Mouse (Mus musculus) layer of hippocampus, postnatal 14 days (tissue): ENCODE results near the gene Ppil6. TPM values are rescaled to one million over a fixed set of nuclear protein-coding genes. Genes with fewer than 3 reads are reported as not detected.
A peak's percentile ranks its signal among the peaks of the same experiment; 100 is the strongest.

Experiments used
- DNase-seq, 2 experiments: peaks; one replicate each; pipeline ENCODE4 v3.0.0; 2021 to 2022; ENCODE audit warnings: low spot score in 2 of 2, mixed read lengths in 1 of 2
- long read RNA-seq, 2 experiments: library from polyadenylated mRNA; stranded (forward); transcript quantifications; one replicate each; pipeline ENCODE4 v2.0.0; 2021
- total RNA-seq, 2 experiments: library from RNA; stranded (reverse); gene quantifications; 2 replicates each; pipeline ENCODE4 v1.2.3; 2021

The Ppil6 gene
- total RNA-seq = 1 to 10 TPM; 7.3 to 7.4 TPM
- long read RNA-seq, experiment 1, partial matches to known transcripts = 0 of 5 reads
- long read RNA-seq, experiment 1, other reads (novel, unspliced or antisense) = 3 of 5 reads
- long read RNA-seq, experiment 2, partial matches to known transcripts = 2 of 6 reads
- long read RNA-seq, experiment 2, other reads (novel, unspliced or antisense) = 4 of 6 reads

- peak; percentile 91 to 96 for DNase-seq
These were observed at the start of gene Ppil6, which contains the start of gene Smpd2 for GRCm38 (mm10) chr10:41489708-41490517. Gene Ppil6 (plus strand): TSS chr10:41490439. Gene Smpd2 (minus strand): TSS chr10:41490369.

DNA sequence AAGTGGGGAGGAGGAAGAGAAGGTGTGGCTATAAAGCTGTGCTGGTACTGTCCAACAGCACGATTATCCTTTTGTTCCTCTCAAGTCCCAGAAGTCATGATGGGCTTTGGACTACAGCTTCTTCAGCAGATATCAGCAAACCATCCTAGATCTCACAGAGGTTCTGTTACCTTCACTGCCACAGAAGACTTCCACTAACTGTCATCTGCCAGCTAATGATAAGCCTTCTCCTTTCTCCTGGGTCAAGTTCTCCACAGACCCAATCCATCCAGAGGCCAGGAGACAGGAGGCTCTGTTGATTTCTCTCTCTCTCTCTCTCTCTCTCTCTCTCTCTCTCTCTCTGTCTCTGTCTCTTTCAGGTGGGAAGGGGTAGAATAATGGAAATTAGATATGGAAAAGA is 42.0 kb upstream of the Ppil6 start:
- DNase-seq = no peak

DNA sequence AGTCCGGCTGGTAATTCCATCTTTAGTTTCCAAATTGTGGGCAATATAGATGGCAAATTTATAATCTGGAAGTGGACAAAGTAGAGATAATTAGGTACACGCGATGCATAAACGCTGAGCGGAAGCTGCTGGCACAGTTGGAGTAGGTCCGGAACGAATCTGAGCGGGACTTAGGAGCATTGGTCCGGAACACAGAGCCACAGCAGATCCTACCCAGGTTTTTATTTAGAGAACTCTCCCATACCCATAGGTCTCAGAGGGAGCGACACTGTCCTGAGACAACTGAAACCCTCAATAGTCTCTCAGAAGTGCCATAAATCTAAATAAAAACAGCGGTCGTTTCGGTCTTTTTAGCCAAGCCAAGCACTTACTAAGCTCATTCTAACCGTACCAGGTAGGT is 40.6 kb upstream of the Ppil6 start:
- DNase-seq = no peak

DNA sequence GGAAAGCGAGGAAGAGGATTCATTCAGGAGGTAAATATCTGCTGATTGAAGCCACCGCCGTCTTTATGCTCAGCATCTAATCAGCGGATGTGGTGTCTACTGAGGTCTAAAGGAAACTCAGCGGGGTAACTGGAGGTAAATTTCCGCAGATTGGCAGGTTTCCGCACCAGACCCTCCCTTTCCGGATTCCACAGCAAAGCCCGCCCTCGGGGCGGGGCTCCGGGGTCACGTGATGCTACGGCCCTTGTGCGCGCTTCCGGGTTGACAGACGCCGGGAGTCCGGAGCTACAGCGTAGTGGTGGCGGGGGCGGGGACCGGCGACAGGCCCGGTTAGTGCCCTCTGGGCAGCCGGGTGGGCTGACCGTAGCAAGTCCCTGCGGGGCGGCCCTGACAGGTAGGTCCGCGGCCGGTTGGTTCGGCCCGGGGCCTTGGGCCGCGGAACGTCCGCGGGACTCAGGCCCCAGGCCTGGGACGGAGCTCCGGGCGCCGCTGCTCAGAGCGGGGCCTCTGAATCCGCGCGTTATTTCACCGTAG is 40.0 kb upstream of the Ppil6 start, which contains the start of gene Zbtb24:
Gene Zbtb24, plus strand, starts transcription at position 247 of the 534 bp plus-strand sequence.
- DNase-seq = peak; percentile 91 to 95

- no peak for DNase-seq
These were observed 39.3 kb upstream of the Ppil6 start for GRCm38 (mm10) chr10:41450780-41451522.

DNA sequence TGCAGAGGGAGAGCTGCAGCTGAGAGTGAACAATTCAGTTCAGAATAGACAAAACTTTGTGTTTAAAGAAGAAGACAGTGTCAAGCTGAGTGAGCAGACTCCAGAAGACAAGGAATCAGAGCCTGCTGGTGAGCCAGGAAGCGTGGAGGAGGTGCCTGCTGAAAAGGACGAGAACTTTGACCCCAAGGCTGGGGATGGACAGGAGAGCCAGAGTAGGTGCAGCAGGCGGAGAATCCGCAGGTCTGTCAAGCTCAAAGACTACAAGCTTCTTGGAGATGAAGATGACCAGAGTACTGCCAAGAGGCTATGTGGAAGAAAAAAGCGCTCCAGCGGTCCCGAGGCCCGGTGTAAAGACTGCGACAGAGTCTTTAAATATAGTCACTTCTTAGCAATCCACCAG is 38.6 kb upstream of the Ppil6 start:
- no peak for DNase-seq

GRCm38 (mm10) chr10:41452791-41453190 is 37.4 kb upstream of the Ppil6 start:
- DNase-seq = no peak

DNA sequence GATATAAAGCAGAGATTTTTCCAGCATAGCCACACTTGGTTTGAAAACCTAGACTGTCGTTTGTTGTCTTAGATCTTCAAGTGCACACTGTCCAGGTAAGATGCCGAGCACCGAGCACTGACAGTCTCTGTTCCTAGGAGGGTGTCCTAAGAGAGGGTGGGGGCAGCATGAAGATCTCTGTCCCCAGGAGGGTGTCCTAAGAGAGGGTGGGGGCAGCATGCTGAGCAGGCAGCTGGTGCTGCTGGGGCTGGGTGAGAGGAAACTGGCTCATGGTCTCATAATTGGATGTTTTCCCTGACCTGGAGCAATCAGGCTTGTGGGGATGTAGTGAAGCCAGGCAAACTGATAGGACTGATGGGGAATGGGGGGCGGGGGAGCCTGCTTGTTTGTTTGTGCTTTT is 30.2 kb upstream of the Ppil6 start:
- DNase-seq = no peak

DNA sequence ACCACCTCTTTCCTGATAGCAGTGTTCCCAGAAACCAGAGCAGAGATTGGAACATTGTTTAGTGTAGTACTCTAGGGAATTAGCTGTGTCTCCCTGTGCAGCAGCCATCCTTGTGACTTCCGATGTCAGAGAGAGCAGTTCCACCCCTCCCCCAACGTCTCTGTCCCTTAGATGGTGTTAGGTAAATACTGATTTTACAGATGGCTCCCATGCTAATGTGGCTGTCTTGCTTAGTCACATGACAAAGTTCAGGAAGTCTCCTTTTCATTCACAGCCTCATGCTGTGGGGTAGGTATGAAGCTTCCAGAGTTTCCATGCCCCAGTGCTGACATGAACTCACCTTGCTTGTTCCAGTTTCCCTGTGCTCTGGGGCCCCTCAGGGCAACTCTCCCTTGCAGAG is 29.7 kb upstream of the Ppil6 start:
- no peak for DNase-seq

DNA sequence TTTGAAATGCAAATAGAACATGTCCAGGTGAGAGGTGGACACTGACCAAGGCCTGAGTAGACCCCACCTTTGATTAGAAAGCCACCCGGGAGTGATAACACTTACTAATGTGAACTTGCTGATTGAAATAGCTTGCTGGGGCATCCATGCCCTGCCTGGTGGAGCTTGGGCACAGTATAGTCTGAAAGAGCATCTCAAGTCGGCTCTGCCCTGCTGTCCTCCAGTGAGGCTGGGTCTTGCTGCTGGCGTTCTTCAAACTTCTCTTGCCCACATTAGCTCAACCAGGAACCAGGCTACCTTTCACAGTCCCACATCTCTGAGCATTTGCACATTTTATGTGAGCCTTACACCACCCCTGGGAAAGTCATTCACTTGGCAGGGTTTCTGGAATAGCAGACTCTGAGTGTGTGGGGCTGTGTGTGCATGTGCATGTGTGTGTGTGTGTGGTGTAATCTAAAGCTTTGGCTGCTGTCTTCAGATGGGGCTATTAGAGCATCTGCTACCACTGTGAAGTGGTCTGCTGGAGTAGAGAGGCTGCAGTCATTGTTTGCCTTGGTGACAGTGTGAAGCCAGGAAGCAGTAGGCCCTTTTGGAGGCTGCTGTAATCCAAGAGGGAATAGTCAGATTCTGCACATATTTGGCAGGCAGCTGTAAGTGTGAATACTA is 29.0 kb upstream of the Ppil6 start:
- no peak for DNase-seq

DNA sequence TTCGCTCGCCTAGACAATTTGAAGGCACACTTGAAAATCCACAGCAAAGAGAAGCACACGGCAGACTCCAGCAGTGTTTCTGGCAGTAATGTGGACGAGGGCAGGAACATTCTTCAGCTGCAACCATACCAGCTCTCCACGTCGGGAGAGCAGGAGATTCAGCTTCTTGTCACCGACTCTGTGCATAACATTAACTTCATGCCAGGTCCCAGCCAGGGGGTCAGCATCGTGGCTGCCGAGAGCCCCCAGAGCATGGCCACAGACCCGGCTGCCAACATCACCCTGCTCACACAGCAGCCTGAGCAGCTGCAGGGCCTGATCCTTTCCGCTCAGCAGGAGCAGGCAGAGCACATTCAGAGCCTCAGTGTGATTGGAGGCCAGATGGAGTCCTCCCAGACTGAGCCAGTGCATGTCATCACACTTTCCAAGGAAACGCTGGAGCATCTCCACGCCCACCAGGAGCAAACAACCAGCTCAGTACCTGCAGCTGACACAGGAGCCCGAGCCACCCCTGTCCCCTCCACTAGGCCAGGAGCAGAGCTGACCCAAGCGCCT is 25.8 kb upstream of the Ppil6 start:
- no peak for DNase-seq

- no peak for DNase-seq
These were observed 22.9 kb upstream of the Ppil6 start for GRCm38 (mm10) chr10:41467325-41467724.

DNA sequence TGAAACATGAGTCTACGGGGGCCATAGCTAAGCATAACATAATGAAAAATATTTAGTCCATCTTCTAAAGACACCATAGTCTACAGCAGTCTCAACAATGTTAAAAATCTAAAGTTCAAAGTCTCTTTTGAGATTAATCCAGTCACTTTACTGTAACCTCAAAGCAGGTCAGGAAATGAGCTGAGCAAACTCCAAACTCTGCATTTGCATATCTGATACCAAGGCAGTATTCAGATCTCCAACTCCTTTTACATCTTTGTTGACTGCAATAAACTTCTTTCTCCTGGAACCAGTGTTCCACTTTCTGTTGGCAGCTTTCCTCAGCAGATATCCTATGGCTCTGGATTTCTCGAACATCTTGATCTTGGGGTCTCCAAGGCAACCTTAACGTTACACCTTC is 19.5 kb upstream of the Ppil6 start:
- DNase-seq = no peak

GRCm38 (mm10) chr10:41472534-41472933 is 17.7 kb upstream of the Ppil6 start:
- DNase-seq = no peak

DNA sequence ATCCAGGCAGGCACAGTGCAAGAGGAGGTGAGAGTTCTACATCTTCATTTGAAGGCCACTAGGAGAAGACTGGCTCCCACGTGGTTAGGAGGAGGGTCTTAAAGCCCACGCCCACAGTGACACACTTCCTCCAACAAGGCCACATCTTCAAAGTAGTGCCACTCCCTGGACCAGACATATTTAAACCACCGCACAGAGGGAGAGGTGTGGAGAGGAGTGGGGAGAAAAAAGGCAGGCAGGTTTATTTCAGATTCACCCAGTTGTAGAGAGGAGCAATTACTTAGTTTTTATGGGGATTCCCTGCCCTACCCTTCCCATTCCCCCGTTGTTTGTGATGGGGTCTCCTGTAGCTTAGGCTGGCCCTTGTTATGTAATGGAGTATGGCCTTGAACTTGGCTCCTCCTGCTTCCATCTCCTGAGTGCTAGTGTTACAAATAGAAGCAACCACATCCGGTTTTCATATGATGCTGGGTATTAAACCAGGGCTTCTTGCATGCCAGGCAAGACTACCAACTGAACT is 17.2 kb upstream of the Ppil6 start:
- DNase-seq = no peak

- DNase-seq = no peak
These were observed 16.3 kb upstream of the Ppil6 start for GRCm38 (mm10) chr10:41473782-41474468.

DNA sequence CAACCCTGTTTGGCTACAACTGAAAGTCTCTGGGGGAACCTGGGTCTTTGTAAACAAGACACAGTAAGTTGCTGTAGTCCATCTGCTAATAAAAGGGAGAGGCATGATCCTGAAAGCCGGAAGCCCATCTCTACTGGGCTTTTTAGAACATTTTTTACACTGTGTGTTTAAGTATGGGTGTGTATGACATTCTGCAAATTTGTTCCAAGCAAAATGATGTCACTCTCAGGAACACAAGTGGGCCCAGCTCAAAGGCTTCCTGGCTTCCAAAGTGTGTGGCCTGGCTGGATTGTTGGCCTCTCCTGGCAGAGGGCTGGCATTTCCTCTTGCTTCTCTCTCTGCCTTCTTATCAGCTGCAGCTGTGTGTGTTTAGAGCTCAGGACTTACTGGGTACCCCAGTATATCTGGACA is 15.3 kb upstream of the Ppil6 start:
- DNase-seq = no peak

DNA sequence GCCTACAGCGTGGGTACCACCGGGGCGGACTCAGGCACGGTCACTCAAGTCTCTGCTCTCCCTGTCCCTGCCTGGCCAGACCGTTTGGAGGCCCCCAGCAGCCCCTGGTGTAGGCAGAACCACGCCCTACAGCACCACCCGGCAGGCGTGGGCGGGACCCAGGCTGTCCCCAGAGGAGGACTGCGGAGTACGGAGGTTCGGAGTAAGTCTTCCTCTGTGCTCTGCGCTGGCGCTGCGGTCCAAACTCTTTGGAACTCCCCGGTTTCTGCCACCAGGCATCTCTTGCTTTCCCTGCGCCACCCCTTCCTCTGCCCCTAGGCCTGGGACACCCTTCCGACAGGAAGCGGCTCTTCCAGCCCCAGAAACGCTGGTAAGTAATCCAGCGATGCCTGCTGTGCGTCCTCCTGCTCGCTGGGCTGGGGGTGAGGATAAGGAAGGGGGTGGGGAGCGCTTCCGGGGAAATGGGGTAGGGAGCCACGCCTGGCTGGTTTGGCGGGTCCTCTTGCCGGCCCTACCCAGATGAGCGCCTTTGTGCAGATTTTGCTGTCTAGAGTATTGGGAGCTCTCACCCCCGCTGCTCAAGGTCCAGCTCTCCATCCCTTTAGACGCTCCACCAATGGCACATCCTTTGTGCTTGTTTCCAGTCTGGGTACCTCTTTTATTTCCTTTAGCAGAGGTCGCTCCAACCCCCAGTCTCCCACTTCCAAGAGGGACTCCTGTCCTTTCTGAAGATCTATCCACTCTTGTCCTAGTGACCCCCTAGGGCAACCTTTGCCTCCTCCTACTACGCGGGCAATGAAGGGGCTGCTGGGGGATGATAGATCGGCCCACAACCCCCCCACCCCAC is 13.8 kb upstream of the Ppil6 start, which contains the start of gene Mical1:
Gene Mical1, plus strand, starts transcription at position 144 of the 847 bp plus-strand sequence.
- peak in 1 of 2 experiments; percentile 51 for DNase-seq

DNA sequence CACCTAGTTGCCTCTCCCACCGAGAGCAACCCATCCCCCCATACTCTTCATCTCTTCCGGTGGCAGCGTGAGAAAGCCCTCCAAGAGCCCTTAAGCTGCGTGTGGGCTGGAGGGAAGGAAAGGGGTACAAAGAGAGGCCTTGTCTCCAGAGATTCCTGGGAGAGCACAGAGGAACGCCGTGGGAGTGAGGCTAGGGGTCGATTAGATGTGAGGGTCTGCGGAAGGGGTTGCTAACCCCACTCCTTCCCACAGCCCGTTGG is 13.3 kb upstream of the Ppil6 start:
- DNase-seq = no peak
